Mouse (Mus musculus) kidney, adult 18-20 months (tissue): ENCODE data around the gene Alkbh1.
A peak's percentile ranks its signal among the peaks of the same experiment; 100 is the strongest.

Experiments used
- DNase-seq: peaks from one replicate; pipeline ENCODE4 v3.0.0; 2021

The Alkbh1 gene

DNA sequence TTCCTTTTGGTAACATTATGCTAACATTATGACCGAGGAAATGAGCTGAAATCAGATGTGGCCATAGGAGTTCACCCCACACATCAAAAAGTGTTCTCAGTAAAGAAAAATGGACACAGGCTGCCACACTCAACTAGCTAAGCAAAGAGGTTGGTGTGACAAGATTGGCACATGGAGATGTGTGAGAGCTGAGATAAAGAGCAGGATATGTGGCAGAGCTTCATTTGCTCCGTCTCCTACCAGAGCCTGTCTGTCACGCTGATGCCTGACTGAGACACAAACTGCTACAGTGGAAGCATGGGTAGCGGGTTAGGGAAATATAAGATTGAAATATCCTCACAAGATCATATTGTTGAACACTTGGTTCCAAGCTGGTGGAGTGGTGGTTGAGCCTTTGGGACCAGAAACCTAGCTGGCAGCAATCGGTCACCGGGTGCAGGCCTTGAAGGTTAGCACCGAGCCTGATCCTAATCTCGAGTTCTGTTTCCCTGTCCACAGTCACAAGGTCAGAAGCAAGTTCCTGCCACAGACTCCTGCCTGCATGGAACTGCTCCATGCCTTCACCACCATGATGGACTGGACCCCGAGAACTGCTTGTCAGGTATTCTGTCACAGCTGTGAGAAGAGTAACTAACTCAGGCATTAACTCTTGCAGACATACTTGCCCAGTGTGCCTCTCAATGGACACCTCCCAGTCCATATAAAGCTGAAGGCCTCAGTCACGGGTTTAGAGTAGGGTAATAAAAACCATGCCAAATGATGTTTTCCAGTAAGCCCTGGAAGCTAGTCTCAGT is 63.0 kb downstream of the Alkbh1 start:
- peak; percentile 25 for DNase-seq

- no peak for DNase-seq
Measured at GRCm38 (mm10) chr12:87379496-87379895, 64.3 kb downstream of the Alkbh1 start.
